Mouse (Mus musculus) ZHBTc4 (cell line): ENCODE data around the gene Cdh24.
A peak's percentile ranks its signal among the peaks of the same experiment; 100 is the strongest.
"Not testable (repeated sequence)": the region's sequence is repeated elsewhere in the genome, so short reads cannot be mapped to it uniquely, and the experiment has no call there.

Experiments
- DNase-seq: peaks from one replicate; pipeline ENCODE4 v3.0.0-alpha.2; 2011; ENCODE audit warnings: low read depth, low spot score

Gene Cdh24

GRCm38 (mm10) chr14:54643011-54643410, 1.8 kb upstream of the Cdh24 start:
- DNase-seq, result no peak

GRCm38 (mm10) chr14:54642224-54642944, 1.2 kb upstream of the Cdh24 start:
- DNase-seq, result no peak

GRCm38 (mm10) chr14:54640946-54641304, 239 bp downstream of the Cdh24 start, which contains the start of gene Gm17606:
Gene Gm17606, plus strand, starts transcription at chr14:54640952.
- no peak for DNase-seq

GRCm38 (mm10) chr14:54640121-54640520, 1.0 kb downstream of the Cdh24 start:
- no peak for DNase-seq

GRCm38 (mm10) chr14:54638210-54638609, 3.0 kb downstream of the Cdh24 start:
- no peak for DNase-seq

GRCm38 (mm10) chr14:54636954-54637353, 4.2 kb downstream of the Cdh24 start:
- peak; percentile 74 for DNase-seq

- DNase-seq, result no peak
These were observed 7.0 kb downstream of the Cdh24 start for GRCm38 (mm10) chr14:54634182-54634581.

- peak; percentile 59 for DNase-seq
These were observed 8.9 kb downstream of the Cdh24 start for GRCm38 (mm10) chr14:54632252-54632651.

- no peak for DNase-seq
These were observed 9.9 kb downstream of the Cdh24 start for GRCm38 (mm10) chr14:54631240-54631599.

- no peak for DNase-seq
These were observed 10.5 kb downstream of the Cdh24 start for GRCm38 (mm10) chr14:54630583-54631239.

- DNase-seq, result no peak
These were observed 11.4 kb downstream of the Cdh24 start for GRCm38 (mm10) chr14:54629797-54630196.

- no peak for DNase-seq
These were observed 13.1 kb downstream of the Cdh24 start for GRCm38 (mm10) chr14:54628103-54628502.

- no peak for DNase-seq
These were observed 16.2 kb downstream of the Cdh24 start for GRCm38 (mm10) chr14:54624976-54625375.

GRCm38 (mm10) chr14:54623334-54623733, 17.8 kb downstream of the Cdh24 start:
- no peak for DNase-seq

GRCm38 (mm10) chr14:54621133-54621532, 20.0 kb downstream of the Cdh24 start, which contains the start of gene Psmb11:
Gene Psmb11, plus strand, starts transcription at chr14:54621433.
- DNase-seq, result no peak

- peak; percentile 95 for DNase-seq
These were observed 23.2 kb downstream of the Cdh24 start, which contains the start of gene Psmb5 for GRCm38 (mm10) chr14:54617897-54618365. Gene Psmb5, minus strand, starts transcription at chr14:54618022.

GRCm38 (mm10) chr14:54617152-54617896, 23.8 kb downstream of the Cdh24 start:
- peak; percentile 84 for DNase-seq

GRCm38 (mm10) chr14:54616226-54616825, 24.8 kb downstream of the Cdh24 start:
- no peak for DNase-seq

GRCm38 (mm10) chr14:54614130-54614529, 27.0 kb downstream of the Cdh24 start:
- not testable (repeated sequence) for DNase-seq

- DNase-seq, result no peak
These were observed 30.5 kb downstream of the Cdh24 start for GRCm38 (mm10) chr14:54610648-54611047.

GRCm38 (mm10) chr14:54609962-54610361, 31.2 kb downstream of the Cdh24 start:
- peak; percentile 85 for DNase-seq

- DNase-seq, result no peak
These were observed 31.9 kb downstream of the Cdh24 start for GRCm38 (mm10) chr14:54609245-54609644.
